Mouse (Mus musculus): ENCODE measurements around the gene Elovl3.
A peak's percentile ranks its signal among the peaks of the same experiment; 100 is the strongest.
"Not testable (repeated sequence)": the region's sequence is repeated elsewhere in the genome, so short reads cannot be mapped to it uniquely, and the experiment has no call there.

The Elovl3 gene

GRCm38 (mm10) chr19:46131694-46132525 lies at the start of gene Elovl3:
TSS of gene Elovl3 (plus strand) at chr19:46131897.
- no peak for DNase-seq (ENCODE audit: low read depth)

DNA sequence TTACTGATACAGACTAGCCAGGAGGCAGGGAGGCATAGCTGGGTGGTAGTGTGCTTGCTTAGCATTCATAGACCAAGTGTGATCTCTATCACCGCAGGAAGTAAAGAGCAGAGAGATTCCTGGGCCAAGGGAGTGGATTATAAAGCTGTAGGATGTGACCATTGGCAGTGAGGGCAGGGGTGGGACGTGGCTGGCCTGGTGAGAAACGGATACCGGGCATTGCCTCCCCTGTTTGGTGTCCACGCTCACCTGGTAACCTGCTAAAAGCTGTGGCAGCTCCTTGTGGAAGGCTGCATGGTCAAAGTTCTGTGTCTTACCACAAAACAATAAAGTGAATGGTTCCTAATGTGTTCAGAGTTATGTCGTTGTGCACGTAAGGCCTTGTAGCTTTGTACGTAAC lies 46.5 kb upstream of the Elovl3 start:
- DNase-seq (ENCODE audit: low read depth) = no peak

GRCm38 (mm10) chr19:46086337-46086736 lies 45.4 kb upstream of the Elovl3 start:
- DNase-seq (ENCODE audit: low read depth) = peak; percentile 77

- DNase-seq (ENCODE audit: low read depth) = no peak
These were observed 43.8 kb upstream of the Elovl3 start for GRCm38 (mm10) chr19:46087871-46088270.

DNA sequence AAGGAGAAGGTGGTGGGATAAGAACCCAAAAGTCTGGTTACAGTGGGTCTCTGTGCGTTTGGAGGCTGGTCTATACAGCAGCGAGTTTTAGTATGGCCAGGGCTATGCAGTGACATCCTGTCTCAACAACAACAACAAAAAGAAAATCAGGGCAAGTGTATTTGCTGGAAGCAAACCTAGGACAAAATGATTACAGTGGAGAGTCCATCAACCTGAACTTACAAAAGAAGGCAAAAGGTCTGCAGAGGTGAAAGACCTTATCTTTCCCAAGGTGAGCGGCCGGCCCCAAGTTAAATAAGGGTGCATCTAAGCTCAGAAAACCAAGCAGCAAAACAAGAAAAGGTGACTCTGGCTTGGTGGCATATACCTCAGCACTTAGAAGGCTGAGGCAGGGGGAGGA lies 40.1 kb upstream of the Elovl3 start:
- DNase-seq (ENCODE audit: low read depth) = no peak

DNA sequence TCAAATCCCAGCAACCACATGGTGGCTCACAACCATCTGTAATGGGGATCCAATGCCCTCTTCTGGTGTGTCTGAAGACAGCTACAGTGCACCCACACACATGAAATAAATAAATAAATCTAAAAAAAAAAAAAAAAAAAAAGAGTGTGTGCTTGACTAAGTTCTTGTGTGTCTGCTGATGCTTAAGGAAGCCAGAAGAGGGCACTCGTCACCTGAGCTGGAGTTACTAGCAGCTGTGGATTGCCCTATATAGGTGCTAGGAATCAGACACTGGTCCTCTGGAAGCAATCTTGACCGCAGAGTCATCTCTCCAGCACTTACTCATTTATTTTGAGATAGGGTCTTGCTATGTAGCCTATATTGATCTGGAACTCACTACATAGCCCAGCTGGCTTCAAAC lies 37.6 kb upstream of the Elovl3 start:
- no peak for DNase-seq (ENCODE audit: low read depth)

GRCm38 (mm10) chr19:46095291-46095690 lies 36.4 kb upstream of the Elovl3 start:
- no peak for DNase-seq (ENCODE audit: low read depth)

GRCm38 (mm10) chr19:46096396-46096795 lies 35.3 kb upstream of the Elovl3 start:
- no peak for DNase-seq (ENCODE audit: low read depth)

- DNase-seq (ENCODE audit: low read depth) = no peak
These were observed 32.1 kb upstream of the Elovl3 start for GRCm38 (mm10) chr19:46099561-46099960.

GRCm38 (mm10) chr19:46103437-46104186 lies 28.1 kb upstream of the Elovl3 start:
- no peak for DNase-seq (ENCODE audit: low read depth)

GRCm38 (mm10) chr19:46104187-46104557 lies 27.5 kb upstream of the Elovl3 start:
- no peak for DNase-seq (ENCODE audit: low read depth)

DNA sequence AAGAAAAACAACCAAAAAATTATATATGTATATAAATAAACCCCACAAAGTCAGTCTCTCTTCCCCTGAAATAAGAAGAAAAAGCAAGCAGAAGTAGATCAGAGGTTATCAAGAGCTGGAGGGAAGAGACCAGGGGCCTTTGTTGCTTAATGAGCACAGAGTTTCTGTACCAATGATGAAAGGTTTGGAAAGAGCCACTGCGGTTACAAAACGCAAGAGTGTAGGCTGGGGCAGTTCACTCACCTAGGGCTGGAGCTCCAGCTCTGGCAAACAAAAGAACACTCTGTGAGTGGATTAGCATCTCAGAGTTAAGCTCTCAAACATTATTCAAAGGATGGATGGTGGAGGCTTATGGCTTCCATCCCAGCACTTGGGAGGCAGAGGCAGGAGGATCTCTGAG lies 21.5 kb upstream of the Elovl3 start:
- no peak for DNase-seq (ENCODE audit: low read depth)

- DNase-seq (ENCODE audit: low read depth) = no peak
These were observed 20.9 kb upstream of the Elovl3 start for GRCm38 (mm10) chr19:46110781-46111180.

- no peak for DNase-seq (ENCODE audit: low read depth)
These were observed 17.1 kb upstream of the Elovl3 start for GRCm38 (mm10) chr19:46114617-46115016.

- peak; percentile 17 for DNase-seq (ENCODE audit: low read depth)
These were observed 12.2 kb upstream of the Elovl3 start for GRCm38 (mm10) chr19:46119458-46119857.

DNA sequence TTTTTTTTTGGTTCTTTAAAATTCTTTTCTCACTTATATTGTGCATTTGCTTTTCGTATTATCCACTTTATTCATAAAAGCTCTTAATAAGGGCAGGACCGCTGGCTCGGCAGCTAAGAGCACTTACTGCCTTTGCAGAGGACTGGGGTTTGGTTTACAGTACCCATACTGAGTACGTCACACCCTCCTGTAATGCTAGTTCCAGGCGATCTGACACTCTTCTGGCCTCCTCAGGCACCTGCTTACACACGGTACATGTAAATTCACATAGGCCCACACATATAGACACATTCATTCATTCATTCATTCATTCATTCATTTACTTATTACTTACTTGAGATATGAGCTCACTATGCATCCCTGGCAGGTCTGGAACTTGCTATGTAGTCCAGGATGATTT lies 10.8 kb upstream of the Elovl3 start:
- DNase-seq (ENCODE audit: low read depth) = no peak

DNA sequence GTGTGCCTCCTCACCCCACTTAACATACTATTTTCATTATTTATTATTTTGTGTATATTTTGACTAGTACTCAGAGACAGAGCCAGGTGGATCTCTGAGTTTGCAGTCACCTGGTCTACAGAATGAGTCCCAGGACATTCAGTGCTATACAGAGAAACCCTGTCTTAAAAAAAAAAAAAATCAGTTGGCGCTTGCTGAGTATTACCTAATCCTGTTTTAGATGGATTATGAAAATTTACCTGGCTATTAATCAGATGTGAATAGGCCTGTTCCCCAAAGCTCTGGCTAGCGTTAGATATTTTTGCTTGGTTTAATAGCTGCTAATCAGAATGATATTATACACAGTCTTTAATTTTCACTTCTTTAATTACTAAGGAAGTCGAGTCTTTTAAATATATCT lies 7.8 kb upstream of the Elovl3 start:
- no peak for DNase-seq (ENCODE audit: low read depth)

GRCm38 (mm10) chr19:46124651-46125050 lies 7.0 kb upstream of the Elovl3 start:
- no peak for DNase-seq (ENCODE audit: low read depth)

DNA sequence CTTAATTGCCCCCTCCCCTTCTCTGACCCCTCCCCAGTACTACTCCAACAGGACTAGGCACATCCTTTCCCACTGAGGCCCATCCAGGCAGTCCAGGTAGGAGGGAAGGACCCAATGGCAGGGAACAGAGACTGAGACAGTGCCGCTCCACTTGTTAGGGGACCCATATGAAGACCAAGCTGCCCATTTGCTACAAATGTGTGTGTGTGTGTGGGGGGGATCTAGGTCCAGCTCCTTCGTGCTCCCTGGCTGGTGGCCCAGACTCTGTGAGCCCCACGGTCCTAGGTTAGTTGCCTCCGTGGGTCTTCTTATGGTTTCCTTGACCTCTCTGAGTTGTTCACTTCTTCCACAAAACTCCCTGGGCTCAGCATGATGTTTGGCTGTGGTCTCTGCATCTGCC lies 5.4 kb upstream of the Elovl3 start:
- no peak for DNase-seq (ENCODE audit: low read depth)

- not testable (repeated sequence) for DNase-seq (ENCODE audit: low read depth)
These were observed 2.0 kb upstream of the Elovl3 start for GRCm38 (mm10) chr19:46129737-46130136.

DNA sequence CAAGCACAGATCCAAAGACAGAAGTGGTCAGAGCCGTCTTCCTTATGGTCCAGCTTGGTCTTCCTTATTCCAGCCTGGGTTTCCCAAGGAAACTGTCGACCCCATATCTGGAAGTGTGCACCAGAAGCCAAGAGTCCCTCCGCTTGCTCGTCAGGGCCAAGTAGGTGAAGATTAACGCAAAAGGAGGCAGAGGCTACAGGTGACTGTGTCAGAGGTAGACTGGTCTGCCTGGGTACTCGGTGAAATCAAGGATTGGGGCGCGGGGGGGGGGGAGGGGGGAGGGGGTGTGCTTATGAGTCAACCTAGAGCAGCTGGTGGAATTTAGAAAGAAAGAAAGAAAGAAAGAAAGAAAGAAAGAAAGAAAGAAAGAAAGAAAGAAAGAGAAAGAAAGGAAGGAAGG lies 414 bp upstream of the Elovl3 start:
- no peak for DNase-seq (ENCODE audit: low read depth)

DNA sequence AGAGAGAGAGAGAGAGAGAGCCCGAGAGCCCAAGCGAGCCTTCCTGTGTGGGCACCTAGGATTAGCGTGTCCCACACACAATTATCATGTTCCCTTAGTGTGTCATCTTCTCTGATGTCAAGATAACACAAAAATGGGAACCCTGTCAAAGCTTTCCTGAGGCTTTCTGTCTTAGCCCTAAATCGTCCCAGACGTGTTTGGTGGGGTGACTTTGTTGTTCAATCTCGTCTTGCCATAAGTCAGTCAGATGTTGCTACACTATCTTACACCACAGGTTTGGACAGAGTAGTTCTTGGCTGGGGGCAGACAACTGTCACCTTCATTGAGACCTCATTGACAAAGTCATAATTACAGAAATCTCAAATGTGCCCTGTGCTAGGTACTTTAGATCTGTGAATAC lies 880 bp downstream of the Elovl3 start:
- DNase-seq (ENCODE audit: low read depth) = no peak

GRCm38 (mm10) chr19:46135297-46135696 lies 3.6 kb downstream of the Elovl3 start:
- peak; percentile 78 for DNase-seq (ENCODE audit: low read depth)

All from c-Kit-positive CD71-positive TER-119-negative erythroid progenitor cells, embryonic 14.5 days (primary cell).